Mouse (Mus musculus): ENCODE results near the gene Pcsk6. TPM values are rescaled to one million over a fixed set of nuclear protein-coding genes. Genes with fewer than 3 reads are reported as not detected.
"Not testable (repeated sequence)": the region's sequence is repeated elsewhere in the genome, so short reads cannot be mapped to it uniquely, and the experiment has no call there.

Pcsk6 gene
- polyA plus RNA-seq (2012; rRNA removed), result 52.0 and 58.5 TPM in 2 replicates

GRCm38 (mm10) chr7:65861591-65862472 is at the start of gene Pcsk6:
TSS of gene Pcsk6 (plus strand) at chr7:65861734.
- peak; percentile 24 to 35 for DNase-seq
- 1% methylated on average over 91 of the region's 111 CpGs for WGBS
- Histone ChIP-seq H3K27me3 (ENCODE audit: control insufficient read depth, insufficient read depth, low read length) (peaks cover 4% of the 10 kb centered on the region; the same call in 1 of the 2 replicates), H3K27ac (ENCODE audit: insufficient read depth, low read length) (no peak within 1 kb of the TSS), H3K4me1 (ENCODE audit: control insufficient read depth, insufficient read depth, low read length) (no peaks in the 10 kb centered on the region), H3K4me3 (replicated peaks; ENCODE audit: insufficient read depth, low read depth, low read length) (peak within 1 kb of the TSS; percentile 37)
- TF ChIP-seq CTCF (IDR thresholded peaks at IDR 0.05; ENCODE audit: borderline replicate concordance, insufficient read depth, low read depth, low read length) (no peak), POLR2A (IDR thresholded peaks at IDR 0.05; ENCODE audit: borderline replicate concordance, insufficient read depth, low read length) (no peak)

GRCm38 (mm10) chr7:65813611-65814212 is 47.8 kb upstream of the Pcsk6 start:
- 84% methylated on average over 8 of the region's 8 CpGs for WGBS
- no peak for DNase-seq
- no peaks in the 10 kb centered on the region for H3K27me3 ChIP-seq (ENCODE audit: control insufficient read depth, insufficient read depth, low read length)
- H3K27ac ChIP-seq (ENCODE audit: insufficient read depth, low read length), result no peak overlapping the region
- H3K4me1 ChIP-seq (ENCODE audit: control insufficient read depth, insufficient read depth, low read length), result no peaks in the 10 kb centered on the region
- H3K4me3 ChIP-seq (replicated peaks; ENCODE audit: insufficient read depth, low read depth, low read length), result no peak overlapping the region
- TF ChIP-seq CTCF (IDR thresholded peaks at IDR 0.05; ENCODE audit: borderline replicate concordance, insufficient read depth, low read depth, low read length) (no peak), POLR2A (IDR thresholded peaks at IDR 0.05; ENCODE audit: borderline replicate concordance, insufficient read depth, low read length) (no peak)

GRCm38 (mm10) chr7:65817564-65817963 is 44.0 kb upstream of the Pcsk6 start:
- TF ChIP-seq POLR2A (IDR thresholded peaks at IDR 0.05; ENCODE audit: borderline replicate concordance, insufficient read depth, low read length) (no peak), CTCF (IDR thresholded peaks at IDR 0.05; ENCODE audit: borderline replicate concordance, insufficient read depth, low read depth, low read length) (no peak)
- no peaks in the 10 kb centered on the region for H3K4me1 ChIP-seq (ENCODE audit: control insufficient read depth, insufficient read depth, low read length)
- H3K27me3 ChIP-seq (ENCODE audit: control insufficient read depth, insufficient read depth, low read length), result no peaks in the 10 kb centered on the region; the same call in 1 of the 2 replicates
- H3K4me3 ChIP-seq (replicated peaks; ENCODE audit: insufficient read depth, low read depth, low read length), result no peak overlapping the region
- H3K27ac ChIP-seq (ENCODE audit: insufficient read depth, low read length), result no peak overlapping the region
- DNase-seq, result no peak
- WGBS, result 87% methylated on average over 8 of the region's 8 CpGs

GRCm38 (mm10) chr7:65820391-65820790 is 41.1 kb upstream of the Pcsk6 start:
- H3K27ac ChIP-seq (ENCODE audit: insufficient read depth, low read length), result no peak overlapping the region
- DNase-seq, result no peak
- TF ChIP-seq POLR2A (IDR thresholded peaks at IDR 0.05; ENCODE audit: borderline replicate concordance, insufficient read depth, low read length), result no peak
- 47% methylated on average over 8 of the region's 8 CpGs for WGBS
- H3K4me3 ChIP-seq (replicated peaks; ENCODE audit: insufficient read depth, low read depth, low read length), result no peak overlapping the region
- no peaks in the 10 kb centered on the region for H3K4me1 ChIP-seq (ENCODE audit: control insufficient read depth, insufficient read depth, low read length)
- no peaks in the 10 kb centered on the region; the same call in 1 of the 2 replicates for H3K27me3 ChIP-seq (ENCODE audit: control insufficient read depth, insufficient read depth, low read length)

- not testable (repeated sequence) for H3K4me1 ChIP-seq (ENCODE audit: control insufficient read depth, insufficient read depth, low read length); DNase-seq; H3K27ac ChIP-seq (ENCODE audit: insufficient read depth, low read length); H3K4me3 ChIP-seq (replicated peaks; ENCODE audit: insufficient read depth, low read depth, low read length); H3K27me3 ChIP-seq (ENCODE audit: control insufficient read depth, insufficient read depth, low read length)
- WGBS, result 76% methylated on average over 4 of the region's 4 CpGs
Observed at GRCm38 (mm10) chr7:65821901-65822300, 39.6 kb upstream of the Pcsk6 start.

GRCm38 (mm10) chr7:65822506-65823119 is 38.9 kb upstream of the Pcsk6 start:
- Histone ChIP-seq H3K27me3 (ENCODE audit: control insufficient read depth, insufficient read depth, low read length) (no peaks in the 10 kb centered on the region; the same call in 1 of the 2 replicates), H3K4me3 (replicated peaks; ENCODE audit: insufficient read depth, low read depth, low read length) (no peak overlapping the region), H3K4me1 (ENCODE audit: control insufficient read depth, insufficient read depth, low read length) (no peaks in the 10 kb centered on the region), H3K27ac (ENCODE audit: insufficient read depth, low read length) (no peak overlapping the region)
- no peak for TF ChIP-seq POLR2A (IDR thresholded peaks at IDR 0.05; ENCODE audit: borderline replicate concordance, insufficient read depth, low read length)
- DNase-seq, result no peak
- WGBS, result 82% methylated on average over 2 of the region's 2 CpGs

GRCm38 (mm10) chr7:65839756-65840155 is 21.8 kb upstream of the Pcsk6 start:
- Histone ChIP-seq H3K4me1 (ENCODE audit: control insufficient read depth, insufficient read depth, low read length) (no peaks in the 10 kb centered on the region), H3K27me3 (ENCODE audit: control insufficient read depth, insufficient read depth, low read length) (no peaks in the 10 kb centered on the region), H3K4me3 (replicated peaks; ENCODE audit: insufficient read depth, low read depth, low read length) (no peak overlapping the region), H3K27ac (ENCODE audit: insufficient read depth, low read length) (no peak overlapping the region)
- TF ChIP-seq CTCF (IDR thresholded peaks at IDR 0.05; ENCODE audit: borderline replicate concordance, insufficient read depth, low read depth, low read length) (no peak), POLR2A (IDR thresholded peaks at IDR 0.05; ENCODE audit: borderline replicate concordance, insufficient read depth, low read length) (no peak)
- 95% methylated on average over 3 of the region's 3 CpGs for WGBS
- no peak for DNase-seq

GRCm38 (mm10) chr7:65843210-65843609 is 18.3 kb upstream of the Pcsk6 start:
- H3K4me3 ChIP-seq (replicated peaks; ENCODE audit: insufficient read depth, low read depth, low read length), result no peak overlapping the region
- TF ChIP-seq POLR2A (IDR thresholded peaks at IDR 0.05; ENCODE audit: borderline replicate concordance, insufficient read depth, low read length) (no peak), CTCF (IDR thresholded peaks at IDR 0.05; ENCODE audit: borderline replicate concordance, insufficient read depth, low read depth, low read length) (no peak)
- no peak for DNase-seq
- no peak overlapping the region for H3K27ac ChIP-seq (ENCODE audit: insufficient read depth, low read length)
- 42% methylated on average over 2 of the region's 2 CpGs for WGBS
- H3K27me3 ChIP-seq (ENCODE audit: control insufficient read depth, insufficient read depth, low read length), result no peaks in the 10 kb centered on the region; the same call in 1 of the 2 replicates
- no peaks in the 10 kb centered on the region for H3K4me1 ChIP-seq (ENCODE audit: control insufficient read depth, insufficient read depth, low read length)

Data from cerebellum, adult 2 months (tissue).